Mouse (Mus musculus): ENCODE results near the gene Nr5a2.

GRCm38 (mm10) chr1:136929743-136930142, 30.5 kb downstream of the Nr5a2 start:
- TF ChIP-seq POLR2A (IDR thresholded peaks at IDR 0.05; ENCODE audit: borderline replicate concordance, extremely low read depth, insufficient read depth, insufficient read length, poor library complexity, severe bottlenecking) (no peak), CTCF (IDR thresholded peaks at IDR 0.05; ENCODE audit: borderline replicate concordance, extremely low read depth, insufficient read depth, insufficient read length) (no peak)

All from brain, embryonic 14.5 days (tissue).